Mouse (Mus musculus) heart, adult 2 months (tissue): ENCODE data around the gene Nek4. TPM values are rescaled to one million over a fixed set of nuclear protein-coding genes. Genes with fewer than 3 reads are reported as not detected.

Experiments
- DNase-seq, 2 experiments: peaks; one replicate each; pipeline ENCODE4 v3.0.0; 2021
- H3K27ac ChIP-seq: fragments of 200-600 bp; 2 replicates; pipeline ENCODE4 v1.8.1; 2022
- H3K27me3 ChIP-seq: fragments of 200-500 bp; 2 replicates; pipeline ENCODE4 v1.6.1; 2012; ENCODE audit warnings: mild to moderate bottlenecking, low read length, inconsistent platforms, mixed read lengths; ENCODE audit not compliant: control insufficient read depth, insufficient read depth
- H3K36me3 ChIP-seq: fragments of 200-500 bp; 2 replicates; pipeline ENCODE4 v1.6.1; 2012; ENCODE audit warnings: low read length, inconsistent platforms; ENCODE audit not compliant: control insufficient read depth, insufficient read depth
- H3K4me1 ChIP-seq: fragments of 200-500 bp; 2 replicates; pipeline ENCODE4 v1.6.1; 2011; ENCODE audit warnings: low read length; ENCODE audit not compliant: control insufficient read depth, insufficient read depth
- H3K4me3 ChIP-seq: fragments of 200-600 bp; 2 replicates; pipeline ENCODE4 v1.8.1; 2022
- H3K79me2 ChIP-seq: fragments of 200-500 bp; replicated peaks from 2 replicates; pipeline ENCODE4 v1.6.1; 2012; ENCODE audit warnings: mild to moderate bottlenecking, inconsistent platforms, low read length, moderate library complexity, mixed read lengths; ENCODE audit not compliant: control insufficient read depth, insufficient read depth
- H3K9ac ChIP-seq: fragments of 200-500 bp; 2 replicates; pipeline ENCODE4 v1.6.1; 2012; ENCODE audit warnings: low read depth, mild to moderate bottlenecking, control low read depth, inconsistent platforms, low read length, mixed read lengths
- CTCF ChIP-seq: fragments of 200-600 bp; IDR thresholded peaks from 2 replicates; pipeline ENCODE4 v1.8.1; 2022; ENCODE audit warnings: antibody characterized with exemption, mild to moderate bottlenecking, moderate library complexity
- EP300 ChIP-seq: fragments of 200-500 bp; IDR thresholded peaks from 2 replicates; pipeline ENCODE4 v1.6.1; 2011; ENCODE audit warnings: low read depth, low read length, control low read depth; ENCODE audit not compliant: insufficient read depth
- POLR2A ChIP-seq: fragments of 200-500 bp; IDR thresholded peaks from 2 replicates; pipeline ENCODE4 v1.6.1; 2011; ENCODE audit warnings: mild to moderate bottlenecking, low read depth, low read length, control low read depth; ENCODE audit not compliant: insufficient read depth
- WGBS: fragments of 180-500 bp; shearing (Covaris S2); methylation state at CpG from one replicate; pipeline ENCODE4 v1.1.7; 2018; 5-methylcytosine and 5-hydroxymethylcytosine counted together
- intact Hi-C: fragments of 180-260 bp; cut with DNase I; formaldehyde crosslinking; loops from one replicate; pipeline ENCODE4 v1.15.1; 2025
- polyA plus RNA-seq: library from polyadenylated mRNA; depleted of rRNA; stranded (reverse); fragments of >200 nt; gene quantifications from 2 replicates; pipeline ENCODE4 v1.2.3, GENCODE M21; 2012
- total RNA-seq, 2 experiments: library from RNA; stranded (reverse); gene quantifications; 2 replicates each; pipeline ENCODE4 v1.2.3; 2021

Nek4 gene
- total and polyA plus RNA-seq, 3 experiments: 1.7 to 5.6 (median 4.0) TPM

DNA sequence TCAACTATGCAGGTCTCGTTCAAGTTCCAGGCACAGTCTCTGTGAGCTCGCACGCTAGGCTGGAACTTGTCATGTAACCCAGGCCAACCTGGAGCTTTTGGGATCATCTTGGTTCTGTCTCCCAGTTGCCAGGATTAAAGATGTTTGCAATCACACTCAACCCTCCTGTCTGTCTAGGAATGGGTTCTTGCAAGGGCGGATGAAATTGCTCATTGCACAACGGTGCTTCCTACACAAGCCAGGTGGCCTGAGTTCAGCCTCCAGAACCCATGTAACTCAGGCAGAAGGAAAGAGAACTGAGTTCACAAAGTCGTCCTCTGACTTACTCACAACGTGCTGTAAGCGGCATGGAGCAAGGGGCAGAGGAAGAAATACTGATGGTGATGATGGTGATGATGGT, 40.0 kb upstream of the Nek4 start:
- H3K36me3 ChIP-seq: no peaks in the 10 kb centered on the region
- no peaks in the 10 kb centered on the region for H3K79me2 ChIP-seq
- 90% methylated on average over 8 of the region's 8 CpGs for WGBS
- H3K27ac ChIP-seq: no peak overlapping the region
- no peaks in the 10 kb centered on the region for H3K27me3 ChIP-seq
- DNase-seq: no peak
- H3K4me3 ChIP-seq: no peak overlapping the region
- H3K4me1 ChIP-seq: no peaks in the 10 kb centered on the region
- TF ChIP-seq CTCF (no peak), EP300 (no peak), POLR2A (no peak)
- H3K9ac ChIP-seq: no peak overlapping the region
- intact Hi-C loops: no loop called here

DNA sequence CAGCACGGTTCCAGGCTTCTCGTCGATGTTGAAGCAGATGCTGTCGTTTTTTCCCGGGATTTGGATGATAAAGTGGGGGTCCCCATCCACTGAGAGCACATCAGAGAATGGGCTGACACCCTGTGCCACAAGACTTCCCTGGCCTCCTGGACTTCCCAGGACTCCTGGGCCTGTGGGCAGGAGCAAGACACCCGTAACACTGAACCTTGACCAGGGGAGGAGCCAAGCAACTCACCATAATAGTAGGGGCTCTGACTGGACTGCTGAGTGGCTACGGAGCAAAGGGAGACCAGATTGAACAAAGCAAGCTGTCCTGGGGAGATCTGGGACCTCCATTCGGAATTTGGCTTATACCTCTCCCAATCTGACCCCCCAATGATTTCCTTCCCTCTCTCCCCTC, 38.5 kb upstream of the Nek4 start:
- intact Hi-C loops: no loop called here
- Histone ChIP-seq H3K79me2 (no peaks in the 10 kb centered on the region), H3K27ac (no peak overlapping the region), H3K4me1 (no peaks in the 10 kb centered on the region), H3K27me3 (no peaks in the 10 kb centered on the region), H3K4me3 (no peak overlapping the region), H3K36me3 (no peaks in the 10 kb centered on the region), H3K9ac (no peak overlapping the region)
- 79% methylated on average over 8 of the region's 8 CpGs for WGBS
- TF ChIP-seq EP300 (no peak), CTCF (no peak), POLR2A (no peak)
- no peak for DNase-seq

DNA sequence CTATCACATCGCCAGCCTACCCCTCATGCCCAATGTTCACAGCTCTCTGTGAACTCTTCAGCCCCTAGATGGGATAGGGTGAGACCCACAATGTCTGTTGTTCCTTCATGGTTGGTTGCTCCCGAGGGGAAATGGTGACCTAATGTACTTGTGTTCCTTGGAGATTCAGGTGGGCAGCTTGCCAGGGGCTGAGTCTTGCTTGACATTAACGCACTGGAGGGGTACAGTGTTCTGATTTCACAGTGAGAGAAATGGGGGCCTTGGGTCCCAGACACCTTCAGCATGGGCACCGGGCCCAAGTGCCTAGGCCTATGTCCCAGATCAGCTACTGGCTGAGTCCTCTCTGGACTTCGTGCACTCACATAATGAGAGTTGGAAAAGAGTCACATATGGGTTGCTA, 37.8 kb upstream of the Nek4 start:
- Histone ChIP-seq H3K27me3 (no peaks in the 10 kb centered on the region), H3K9ac (no peak overlapping the region), H3K27ac (no peak overlapping the region), H3K4me3 (no peak overlapping the region), H3K36me3 (no peaks in the 10 kb centered on the region), H3K79me2 (no peaks in the 10 kb centered on the region), H3K4me1 (no peaks in the 10 kb centered on the region)
- WGBS: 67% methylated on average over 5 of the region's 5 CpGs
- no peak for TF ChIP-seq EP300
- TF ChIP-seq CTCF: no peak
- no peak for TF ChIP-seq POLR2A
- intact Hi-C loops: no loop called here
- no peak for DNase-seq

DNA sequence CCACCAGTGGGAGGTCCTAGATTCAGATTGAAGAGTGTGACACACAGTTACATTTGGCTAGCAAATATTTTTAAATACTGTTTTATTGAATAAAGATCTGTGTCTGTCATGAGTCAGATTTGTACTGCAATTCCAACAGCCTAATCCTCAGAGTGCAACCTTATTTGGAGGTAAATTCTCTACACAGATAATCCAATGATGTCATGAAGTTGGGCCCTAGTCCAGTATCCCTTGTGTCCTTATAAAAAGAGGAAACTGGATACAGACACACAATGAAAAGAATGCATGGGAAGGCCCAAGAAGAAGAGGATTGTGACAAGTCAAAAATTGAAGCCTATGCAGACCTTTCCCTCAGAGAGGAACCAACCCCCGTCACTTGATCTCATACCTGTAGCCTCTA, 34.7 kb upstream of the Nek4 start:
- intact Hi-C loops: no loop called here
- Histone ChIP-seq H3K4me3 (no peak overlapping the region), H3K79me2 (no peaks in the 10 kb centered on the region), H3K27ac (no peak overlapping the region), H3K9ac (no peak overlapping the region), H3K4me1 (no peaks in the 10 kb centered on the region), H3K27me3 (no peaks in the 10 kb centered on the region), H3K36me3 (no peaks in the 10 kb centered on the region)
- no peak for DNase-seq
- 63% methylated on average over 1 of the region's 1 CpGs for WGBS
- no peak for TF ChIP-seq CTCF
- TF ChIP-seq EP300: no peak
- TF ChIP-seq POLR2A: no peak

DNA sequence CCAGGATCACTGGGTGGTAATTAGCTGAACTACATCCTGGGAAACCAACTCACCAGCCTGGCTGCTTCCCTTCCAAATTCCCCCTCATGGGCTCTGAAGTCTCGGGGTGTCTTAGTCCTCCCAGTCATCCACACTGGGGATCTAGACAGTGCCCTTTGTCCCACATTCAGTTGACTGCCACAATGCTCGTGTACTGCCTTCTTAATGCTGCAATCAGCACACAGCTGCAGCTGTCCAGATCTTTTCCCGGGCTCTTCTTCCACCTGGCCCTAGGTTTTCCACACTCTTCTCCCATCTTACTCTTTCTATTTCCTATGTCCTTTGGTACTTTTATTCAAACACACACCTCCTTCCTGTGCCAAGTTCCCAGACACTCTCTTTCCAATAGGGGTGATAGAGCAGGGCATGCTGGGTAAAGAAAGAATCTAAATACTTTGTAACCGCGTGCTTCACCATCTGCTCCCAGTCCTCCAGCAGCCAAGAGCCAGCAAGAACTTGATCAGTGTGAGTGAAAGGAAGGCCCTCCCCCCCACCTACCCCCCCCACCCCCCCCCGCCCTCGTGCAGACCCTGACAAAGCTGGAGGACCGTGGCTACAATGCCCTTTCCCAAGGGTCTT, 29.0 kb upstream of the Nek4 start:
- Histone ChIP-seq H3K4me1 (no peaks in the 10 kb centered on the region), H3K27ac (no peak overlapping the region), H3K27me3 (no peaks in the 10 kb centered on the region), H3K79me2 (no peaks in the 10 kb centered on the region), H3K9ac (no peak overlapping the region), H3K36me3 (no peaks in the 10 kb centered on the region), H3K4me3 (no peak overlapping the region)
- TF ChIP-seq CTCF: no peak
- TF ChIP-seq EP300: no peak
- TF ChIP-seq POLR2A: no peak
- intact Hi-C loops: no loop called here
- 40% methylated on average over 8 of the region's 8 CpGs for WGBS
- DNase-seq: no peak

DNA sequence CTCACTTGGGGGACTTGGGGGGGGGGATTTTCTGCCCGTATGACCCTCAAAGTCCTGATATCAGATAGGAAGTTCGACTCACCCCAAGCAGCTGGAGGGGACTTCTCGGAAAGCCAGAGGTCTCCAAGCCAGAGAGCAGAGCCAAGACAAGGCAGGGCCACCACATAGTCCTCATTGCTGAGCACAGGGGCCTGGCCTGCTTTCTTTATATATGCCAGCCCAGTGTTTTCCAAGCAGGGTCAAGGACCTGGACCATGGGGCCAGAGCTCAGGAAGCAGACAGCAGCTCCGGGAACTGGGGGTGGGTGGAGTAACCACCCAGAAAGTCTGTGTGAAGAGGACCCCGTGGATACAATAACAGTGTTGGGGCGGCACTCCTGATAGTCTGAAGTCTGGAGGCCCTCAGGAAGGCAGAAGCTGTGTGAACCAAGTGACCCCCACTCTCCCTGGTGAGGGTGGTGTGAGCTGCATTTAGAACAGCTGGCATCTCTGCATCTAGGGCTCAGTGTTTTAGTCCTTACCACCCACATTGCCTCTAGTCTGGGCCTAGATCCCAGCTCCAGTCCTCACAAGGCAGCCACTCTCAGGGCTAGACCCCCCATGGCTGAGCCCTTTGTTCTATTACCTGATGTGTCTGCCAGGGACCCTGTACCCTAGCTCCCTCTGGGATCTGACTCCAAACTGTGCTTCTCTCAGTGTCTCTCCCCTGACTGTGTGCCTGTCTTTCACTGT, 27.6 kb upstream of the Nek4 start, which contains the start of gene Itih3:
Itih3 (minus strand) TSS at position 386 of the 731 bp plus-strand sequence.
- H3K9ac ChIP-seq: no peak within 1 kb of the TSS
- H3K36me3 ChIP-seq: no peaks in the 10 kb centered on the region
- no peak within 1 kb of the TSS for H3K27ac ChIP-seq
- H3K27me3 ChIP-seq: no peaks in the 10 kb centered on the region
- H3K79me2 ChIP-seq: no peaks in the 10 kb centered on the region
- intact Hi-C loops: no loop called here
- H3K4me3 ChIP-seq: no peak within 1 kb of the TSS
- no peak for TF ChIP-seq CTCF
- no peak for TF ChIP-seq POLR2A
- no peak for TF ChIP-seq EP300
- no peaks in the 10 kb centered on the region for H3K4me1 ChIP-seq
- 34% methylated on average over 6 of the region's 6 CpGs for WGBS
- DNase-seq: no peak
